Mouse (Mus musculus): ENCODE results near the gene Tll1.

The Tll1 gene

GRCm38 (mm10) chr8:64206024-64206385 lies at the start of gene Tll1:
TSS of gene Tll1 (minus strand) at chr8:64206271.
- no peak for DNase-seq (ENCODE audit: low read depth, low spot score)

GRCm38 (mm10) chr8:64238645-64239044 lies 32.6 kb upstream of the Tll1 start:
- no peak for DNase-seq (ENCODE audit: low read depth, low spot score)

- DNase-seq (ENCODE audit: low read depth, low spot score): no peak
Measured at GRCm38 (mm10) chr8:64221600-64221999, 15.5 kb upstream of the Tll1 start.

- no peak for DNase-seq (ENCODE audit: low read depth, low spot score)
Measured at GRCm38 (mm10) chr8:64217644-64218043, 11.6 kb upstream of the Tll1 start.

GRCm38 (mm10) chr8:64216252-64216651 lies 10.2 kb upstream of the Tll1 start:
- DNase-seq (ENCODE audit: low read depth, low spot score): no peak

- DNase-seq (ENCODE audit: low read depth, low spot score): no peak
Measured at GRCm38 (mm10) chr8:64215374-64215773, 9.3 kb upstream of the Tll1 start.

GRCm38 (mm10) chr8:64214906-64215305 lies 8.8 kb upstream of the Tll1 start:
- DNase-seq (ENCODE audit: low read depth, low spot score): no peak

- no peak for DNase-seq (ENCODE audit: low read depth, low spot score)
Measured at GRCm38 (mm10) chr8:64206411-64206861, 365 bp upstream of the Tll1 start.

GRCm38 (mm10) chr8:64205321-64206023 lies 599 bp downstream of the Tll1 start:
- no peak for DNase-seq (ENCODE audit: low read depth, low spot score)

- no peak for DNase-seq (ENCODE audit: low read depth, low spot score)
Measured at GRCm38 (mm10) chr8:64204801-64205311, 1.2 kb downstream of the Tll1 start.

- no peak for DNase-seq (ENCODE audit: low read depth, low spot score)
Measured at GRCm38 (mm10) chr8:64204167-64204566, 1.9 kb downstream of the Tll1 start.

GRCm38 (mm10) chr8:64198326-64198725 lies 7.7 kb downstream of the Tll1 start:
- DNase-seq (ENCODE audit: low read depth, low spot score): no peak

- no peak for DNase-seq (ENCODE audit: low read depth, low spot score)
Measured at GRCm38 (mm10) chr8:64193421-64193820, 12.7 kb downstream of the Tll1 start.

- no peak for DNase-seq (ENCODE audit: low read depth, low spot score)
Measured at GRCm38 (mm10) chr8:64187881-64188280, 18.2 kb downstream of the Tll1 start.

- no peak for DNase-seq (ENCODE audit: low read depth, low spot score)
Measured at GRCm38 (mm10) chr8:64176931-64177330, 29.1 kb downstream of the Tll1 start.

GRCm38 (mm10) chr8:64174916-64175315 lies 31.2 kb downstream of the Tll1 start:
- DNase-seq (ENCODE audit: low read depth, low spot score): no peak

GRCm38 (mm10) chr8:64173759-64174158 lies 32.3 kb downstream of the Tll1 start:
- DNase-seq (ENCODE audit: low read depth, low spot score): no peak

- DNase-seq (ENCODE audit: low read depth, low spot score): no peak
Measured at GRCm38 (mm10) chr8:64152899-64153891, 52.9 kb downstream of the Tll1 start.

GRCm38 (mm10) chr8:64152216-64152804 lies 53.8 kb downstream of the Tll1 start:
- DNase-seq (ENCODE audit: low read depth, low spot score): peak; percentile 32

- DNase-seq (ENCODE audit: low read depth, low spot score): peak; percentile 64
Measured at GRCm38 (mm10) chr8:64136593-64136992, 69.5 kb downstream of the Tll1 start.

GRCm38 (mm10) chr8:64107190-64107589 lies 98.9 kb downstream of the Tll1 start:
- no peak for DNase-seq (ENCODE audit: low read depth, low spot score)

GRCm38 (mm10) chr8:64073396-64073795 lies 132.7 kb downstream of the Tll1 start:
- DNase-seq (ENCODE audit: low read depth, low spot score): no peak
